Mouse (Mus musculus) neural tube, embryonic 11.5 days (tissue): ENCODE measurements at regions not wholly inside any gene's neighbourhood (a gene's known extent, or its start where the extent isn't known, plus 50 kb on each side); places are given as distances from the start of the nearest gene placed in this dataset.

Source experiments
- ATAC-seq: fragments of 200-750 bp; cut with Nextera tagmentation; 2 replicates; pipeline ENCODE4 v1.8.0; 2017; ENCODE audit warnings: moderate number of reproducible peaks, mild to moderate bottlenecking, moderate TSS enrichment, moderate library complexity; ENCODE audit not compliant: insufficient read depth, low FRiP score, low TSS enrichment
- DNase-seq: peaks from one replicate; pipeline ENCODE4 v3.0.0-alpha.2; 2015; ENCODE audit warnings: low spot score
- H3K27ac ChIP-seq: fragments of 300-500 bp; sonication (generic); 2 replicates; pipeline ENCODE4 v1.5.1; 2014; ENCODE audit warnings: low read depth, mild to moderate bottlenecking, low read length
- H3K27me3 ChIP-seq: fragments of 300-500 bp; sonication (generic); 2 replicates; pipeline ENCODE4 v1.6.1; 2014; ENCODE audit warnings: mild to moderate bottlenecking, low read length, mixed read lengths; ENCODE audit not compliant: control insufficient read depth, insufficient read depth
- H3K36me3 ChIP-seq: fragments of 300-500 bp; sonication (generic); 2 replicates; pipeline ENCODE4 v1.6.1; 2014; ENCODE audit warnings: mild to moderate bottlenecking, low read length, moderate library complexity, mixed read lengths; ENCODE audit not compliant: control insufficient read depth, insufficient read depth
- H3K4me1 ChIP-seq: fragments of 300-500 bp; sonication (generic); 2 replicates; pipeline ENCODE4 v1.6.1; 2014; ENCODE audit warnings: low read length, mixed read lengths; ENCODE audit not compliant: control insufficient read depth, insufficient read depth
- H3K4me2 ChIP-seq: fragments of 300-500 bp; sonication (generic); 2 replicates; pipeline ENCODE4 v1.6.1; 2014; ENCODE audit warnings: low read depth, mild to moderate bottlenecking, moderate library complexity
- H3K4me3 ChIP-seq: fragments of 300-500 bp; sonication (generic); 2 replicates; pipeline ENCODE4 v1.5.1; 2014; ENCODE audit warnings: low read depth, low read length
- H3K9ac ChIP-seq: fragments of 300-500 bp; sonication (generic); 2 replicates; pipeline ENCODE4 v1.6.1; 2014; ENCODE audit warnings: mild to moderate bottlenecking, low read length
- H3K9me3 ChIP-seq: fragments of 300-500 bp; sonication (generic); 2 replicates; pipeline ENCODE4 v1.6.1; 2016; ENCODE audit warnings: low read length; ENCODE audit not compliant: control insufficient read depth
- WGBS: fragments of 180-500 bp; shearing (Covaris S2); extraction: QIAGEN DNeasy Blood & Tissue Kit; methylation state at CpG from one replicate; pipeline ENCODE4 v1.1.7; 2014; 5-methylcytosine and 5-hydroxymethylcytosine counted together

GRCm38 (mm10) chr13:5607462-5607861 is 253.8 kb upstream of the Klf6 start:
- no peaks in the 10 kb centered on the region for H3K27me3 ChIP-seq
- H3K4me2 ChIP-seq, result no peak overlapping the region
- no peaks in the 10 kb centered on the region for H3K36me3 ChIP-seq
- DNase-seq (no peak), ATAC-seq (no peak)
- no peak overlapping the region for H3K9ac ChIP-seq
- WGBS, result 85% methylated on average over 4 of the region's 4 CpGs
- H3K9me3 ChIP-seq, result no peaks in the 10 kb centered on the region
- H3K27ac ChIP-seq, result no peak overlapping the region
- H3K4me3 ChIP-seq, result no peak overlapping the region
- no peaks in the 10 kb centered on the region for H3K4me1 ChIP-seq

DNA sequence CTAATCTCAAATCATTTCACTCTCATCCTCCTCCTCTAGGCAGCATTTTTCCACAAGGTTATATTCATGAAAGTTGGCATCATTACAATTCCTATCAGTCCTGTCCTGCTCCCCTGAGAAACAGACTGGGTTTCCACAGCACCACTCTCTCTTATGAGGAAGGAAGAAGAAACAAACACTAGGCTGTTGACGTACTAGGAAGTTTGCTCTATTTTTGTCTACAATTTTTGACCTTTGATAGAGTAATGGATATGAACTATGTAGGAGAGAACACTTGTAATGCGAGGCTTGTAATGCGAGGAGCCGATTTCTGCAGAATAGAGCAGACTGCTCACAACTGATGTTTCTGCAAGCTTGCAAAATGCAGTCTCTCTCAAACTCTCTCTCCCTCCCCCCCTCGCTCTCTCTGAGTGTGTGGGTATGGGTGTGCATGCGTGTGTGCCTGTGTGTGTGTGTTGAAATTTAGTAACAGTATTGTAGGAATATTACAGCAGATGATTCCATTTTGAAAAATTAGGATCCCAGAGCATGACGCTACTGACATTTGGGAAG is 247.0 kb upstream of the Klf6 start:
- Histone ChIP-seq H3K9me3 (no peaks in the 10 kb centered on the region), H3K4me1 (no peaks in the 10 kb centered on the region), H3K9ac (no peak overlapping the region), H3K36me3 (no peaks in the 10 kb centered on the region), H3K4me3 (no peak overlapping the region), H3K27ac (no peak overlapping the region), H3K27me3 (no peaks in the 10 kb centered on the region), H3K4me2 (no peak overlapping the region)
- 89% methylated on average over 7 of the region's 7 CpGs for WGBS
- ATAC-seq (no peak), DNase-seq (no peak)

DNA sequence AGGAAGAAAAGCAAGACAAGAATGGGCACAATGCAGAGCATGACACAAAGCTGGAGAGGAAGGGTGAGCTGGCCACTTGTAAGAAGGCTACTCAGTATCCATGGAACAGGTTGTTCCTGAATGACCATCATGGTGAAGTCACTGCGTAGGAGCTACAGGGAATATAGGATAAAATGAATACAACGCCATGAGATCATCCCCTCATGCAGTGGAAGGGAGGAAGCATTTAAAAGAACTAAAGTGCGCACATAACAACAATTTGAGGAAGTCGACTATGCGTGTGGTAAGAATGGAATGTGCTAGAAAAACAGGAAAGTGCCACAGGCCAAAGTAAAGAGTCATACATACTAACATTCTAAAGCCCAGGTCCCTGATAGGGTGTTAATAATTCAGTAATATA is 246.4 kb upstream of the Klf6 start:
- Histone ChIP-seq H3K27ac (no peak overlapping the region), H3K27me3 (no peaks in the 10 kb centered on the region), H3K4me3 (no peak overlapping the region), H3K9ac (no peak overlapping the region), H3K36me3 (no peaks in the 10 kb centered on the region), H3K4me1 (no peaks in the 10 kb centered on the region), H3K4me2 (no peak overlapping the region), H3K9me3 (no peaks in the 10 kb centered on the region)
- WGBS, result 83% methylated on average over 5 of the region's 5 CpGs
- ATAC-seq (no peak), DNase-seq (no peak)

DNA sequence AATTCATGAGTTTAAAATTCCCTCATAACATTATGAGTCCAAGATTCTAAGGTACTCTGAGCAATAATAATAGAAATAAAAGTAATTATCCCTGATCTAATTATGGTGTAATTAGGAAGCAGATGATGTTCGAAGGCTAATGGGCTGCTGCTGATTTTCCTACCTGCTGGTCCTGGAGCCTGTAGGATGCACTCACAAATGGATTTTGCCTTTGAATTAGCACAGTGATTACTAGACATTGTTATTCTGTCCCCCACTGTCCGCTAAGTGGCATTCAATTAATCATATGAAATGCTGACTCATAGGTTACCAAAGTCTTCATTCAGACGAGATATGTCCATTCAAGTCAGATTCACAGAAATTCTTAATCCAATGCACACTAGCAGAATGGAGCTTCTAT is 246.0 kb upstream of the Klf6 start:
- no peak overlapping the region for H3K4me3 ChIP-seq
- H3K27ac ChIP-seq, result no peak overlapping the region
- no peaks in the 10 kb centered on the region for H3K36me3 ChIP-seq
- no peak overlapping the region for H3K9ac ChIP-seq
- DNase-seq, result no peak
- H3K4me1 ChIP-seq, result no peaks in the 10 kb centered on the region
- no peak overlapping the region for H3K4me2 ChIP-seq
- H3K27me3 ChIP-seq, result no peaks in the 10 kb centered on the region
- ATAC-seq, result no peak
- WGBS, result 67% methylated on average over 3 of the region's 3 CpGs
- no peaks in the 10 kb centered on the region for H3K9me3 ChIP-seq

GRCm38 (mm10) chr13:5628124-5628523 is 233.2 kb upstream of the Klf6 start:
- Histone ChIP-seq H3K27ac (no peak overlapping the region), H3K36me3 (no peaks in the 10 kb centered on the region), H3K4me2 (no peak overlapping the region), H3K4me1 (no peaks in the 10 kb centered on the region), H3K9ac (no peak overlapping the region), H3K27me3 (no peaks in the 10 kb centered on the region), H3K9me3 (no peaks in the 10 kb centered on the region), H3K4me3 (no peak overlapping the region)
- no peak for ATAC-seq
- 56% methylated on average over 2 of the region's 2 CpGs for WGBS
- no peak for DNase-seq

DNA sequence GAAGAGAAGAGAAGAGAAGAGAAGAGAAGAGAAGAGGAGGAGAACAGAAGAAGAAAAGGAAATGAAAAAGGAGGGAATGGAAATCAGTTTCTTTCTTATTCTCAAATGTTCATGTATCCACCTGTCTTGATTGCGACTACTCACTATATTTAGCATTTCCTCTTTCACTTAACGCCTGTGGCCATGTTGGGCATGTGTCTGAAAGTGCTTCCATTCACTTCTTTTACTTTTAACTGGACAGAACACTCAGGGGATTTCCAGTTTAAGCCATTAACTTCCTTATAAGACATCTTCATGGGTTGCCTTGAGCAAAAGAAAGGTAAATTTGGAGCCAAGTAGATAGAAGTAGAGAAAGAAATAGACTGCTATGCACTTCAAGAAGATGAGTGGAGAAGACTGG is 226.3 kb upstream of the Klf6 start:
- no peaks in the 10 kb centered on the region for H3K36me3 ChIP-seq
- no peaks in the 10 kb centered on the region for H3K4me1 ChIP-seq
- DNase-seq (no peak), ATAC-seq (no peak)
- 80% methylated on average over 2 of the region's 2 CpGs for WGBS
- no peaks in the 10 kb centered on the region for H3K27me3 ChIP-seq
- H3K9ac ChIP-seq, result no peak overlapping the region
- H3K27ac ChIP-seq, result no peak overlapping the region
- no peak overlapping the region for H3K4me3 ChIP-seq
- no peak overlapping the region for H3K4me2 ChIP-seq
- H3K9me3 ChIP-seq, result no peaks in the 10 kb centered on the region

- Histone ChIP-seq H3K9ac (no peak overlapping the region), H3K4me2 (no peak overlapping the region), H3K27me3 (no peaks in the 10 kb centered on the region), H3K27ac (no peak overlapping the region), H3K4me3 (no peak overlapping the region), H3K36me3 (no peaks in the 10 kb centered on the region), H3K9me3 (no peaks in the 10 kb centered on the region), H3K4me1 (no peaks in the 10 kb centered on the region)
- 86% methylated on average over 7 of the region's 7 CpGs for WGBS
- DNase-seq (no peak), ATAC-seq (no peak)
Observed at GRCm38 (mm10) chr13:5641743-5642510, 219.4 kb upstream of the Klf6 start.

DNA sequence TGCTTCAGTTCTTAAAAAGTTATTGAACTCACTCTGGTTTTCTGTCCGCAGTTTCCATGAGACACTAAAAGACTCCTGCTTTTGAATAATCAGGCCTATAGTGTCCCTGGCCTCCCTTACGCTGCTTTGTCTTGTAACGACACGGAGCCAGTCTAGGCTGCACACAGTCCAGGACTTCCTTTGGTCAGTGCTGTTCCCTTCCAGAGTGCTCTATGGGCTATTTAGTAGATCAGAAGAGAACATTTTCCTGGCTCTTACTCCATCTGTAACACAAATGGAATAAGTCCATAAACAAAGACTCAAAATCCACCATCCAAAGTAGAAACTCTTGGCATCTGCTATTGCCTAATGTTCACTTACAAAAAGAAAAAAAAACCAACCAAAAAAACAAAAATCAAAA is 213.0 kb upstream of the Klf6 start:
- Histone ChIP-seq H3K9me3 (no peaks in the 10 kb centered on the region), H3K4me3 (no peak overlapping the region), H3K4me2 (no peak overlapping the region), H3K27me3 (no peaks in the 10 kb centered on the region), H3K36me3 (no peaks in the 10 kb centered on the region), H3K9ac (no peak overlapping the region), H3K4me1 (no peaks in the 10 kb centered on the region), H3K27ac (no peak overlapping the region)
- DNase-seq, result no peak
- 77% methylated on average over 4 of the region's 4 CpGs for WGBS
- no peak for ATAC-seq

- WGBS, result 58% methylated on average over 5 of the region's 5 CpGs
Observed at GRCm38 (mm10) chr13:5657556-5657955, 203.7 kb upstream of the Klf6 start.

More at GRCm38 (mm10) chr13:5657556-5657955, 203.7 kb upstream of the Klf6 start:
- Histone ChIP-seq H3K36me3 (no peaks in the 10 kb centered on the region), H3K9ac (no peak overlapping the region), H3K4me1 (no peaks in the 10 kb centered on the region), H3K9me3 (no peaks in the 10 kb centered on the region), H3K27me3 (no peaks in the 10 kb centered on the region), H3K4me2 (no peak overlapping the region), H3K27ac (no peak overlapping the region), H3K4me3 (no peak overlapping the region)
- DNase-seq, result no peak
- no peak for ATAC-seq
